Mouse (Mus musculus): Measurements from ENCODE around the gene Adora2b. TPM values are rescaled to one million over a fixed set of nuclear protein-coding genes. Genes with fewer than 3 reads are reported as not detected.

The Adora2b gene
- total and polyA plus RNA-seq, 3 experiments = 2.2 to 3.2 TPM; not detected in 1

Other genes with a start within 250 kb of the Adora2b start
- 18.2 and 18.7 TPM in 2 replicates for gene Zswim7, start 32.4 kb downstream of the Adora2b start, total RNA-seq (2012; rRNA removed)
- gene Zswim7, start 32.4 kb downstream of the Adora2b start, polyA plus RNA-seq (2012; ENCODE audit: insufficient read depth in 1 of 2, insufficient read length in 2 of 2, low read depth in 1 of 2, low replicate concordance in 2 of 2, missing spikeins in 1 of 2) = 10 to 100 TPM in 1 of 2 experiments, not detected in 1; 15.1 TPM
- gene Ttc19, start 32.5 kb downstream of the Adora2b start, total RNA-seq (2012; rRNA removed) = 11.1 and 12.7 TPM in 2 replicates
- 10 to 100 TPM in 1 of 2 experiments, not detected in 1; 11.4 TPM for gene Ttc19, start 32.5 kb downstream of the Adora2b start, polyA plus RNA-seq (2012; ENCODE audit: insufficient read depth in 1 of 2, insufficient read length in 2 of 2, low read depth in 1 of 2, low replicate concordance in 2 of 2, missing spikeins in 1 of 2)
- 1.6 and 2.0 TPM in 2 replicates for gene Pigl, start 209.5 kb downstream of the Adora2b start, total RNA-seq (2012; rRNA removed)
- gene Pigl, start 209.5 kb downstream of the Adora2b start, polyA plus RNA-seq (2012; ENCODE audit: insufficient read depth in 1 of 2, insufficient read length in 2 of 2, low read depth in 1 of 2, low replicate concordance in 2 of 2, missing spikeins in 1 of 2) = 1 to 10 TPM in 1 of 2 experiments, not detected in 1; 4.1 TPM
- gene Ncor1, start 209.6 kb downstream of the Adora2b start, total RNA-seq (2012; rRNA removed) = 71.8 and 90.7 TPM in 2 replicates
- gene Ncor1, start 209.6 kb downstream of the Adora2b start, polyA plus RNA-seq (2012; ENCODE audit: insufficient read depth in 1 of 2, insufficient read length in 2 of 2, low read depth in 1 of 2, low replicate concordance in 2 of 2, missing spikeins in 1 of 2) = 100 to 1,000 TPM; 188 to 250 TPM